Mouse (Mus musculus) fat pad, adult 2 months (tissue): Measurements from ENCODE around the gene Dhrs7b.

Experiments used
- DNase-seq: peaks from one replicate; pipeline ENCODE4 v3.0.0-alpha.2; 2011; ENCODE audit warnings: low read depth, low spot score; ENCODE audit errors: extremely low read depth

Gene Dhrs7b

DNA sequence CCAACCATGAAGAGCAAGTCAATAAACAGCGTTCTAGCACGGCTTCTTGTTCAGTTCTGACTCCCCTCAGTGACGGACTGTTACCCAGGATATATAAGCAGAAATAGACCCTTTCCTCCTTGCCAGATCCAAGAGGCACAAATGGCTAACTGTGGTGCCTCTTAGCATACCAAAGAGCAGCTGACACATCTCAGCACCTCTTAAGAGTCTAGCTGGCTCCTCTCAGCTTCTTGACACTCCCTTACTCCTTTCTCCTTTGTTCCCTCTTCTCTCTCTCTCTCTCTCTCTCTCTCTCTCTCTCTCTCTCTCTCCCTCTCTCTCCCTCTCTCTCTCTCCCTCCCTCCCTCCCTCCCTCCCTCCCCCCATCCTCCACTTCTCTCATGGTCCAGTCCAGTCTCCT is 60.3 kb downstream of the Dhrs7b start:
- no peak for DNase-seq

GRCm38 (mm10) chr11:60895915-60896314 is 65.5 kb downstream of the Dhrs7b start:
- no peak for DNase-seq

GRCm38 (mm10) chr11:60902001-60902400 is 71.6 kb downstream of the Dhrs7b start:
- no peak for DNase-seq

GRCm38 (mm10) chr11:60902486-60902885 is 72.1 kb downstream of the Dhrs7b start:
- DNase-seq: no peak

GRCm38 (mm10) chr11:60903661-60904061 is 73.2 kb downstream of the Dhrs7b start:
- DNase-seq: no peak

GRCm38 (mm10) chr11:60905407-60906120 is 75.1 kb downstream of the Dhrs7b start:
- no peak for DNase-seq

DNA sequence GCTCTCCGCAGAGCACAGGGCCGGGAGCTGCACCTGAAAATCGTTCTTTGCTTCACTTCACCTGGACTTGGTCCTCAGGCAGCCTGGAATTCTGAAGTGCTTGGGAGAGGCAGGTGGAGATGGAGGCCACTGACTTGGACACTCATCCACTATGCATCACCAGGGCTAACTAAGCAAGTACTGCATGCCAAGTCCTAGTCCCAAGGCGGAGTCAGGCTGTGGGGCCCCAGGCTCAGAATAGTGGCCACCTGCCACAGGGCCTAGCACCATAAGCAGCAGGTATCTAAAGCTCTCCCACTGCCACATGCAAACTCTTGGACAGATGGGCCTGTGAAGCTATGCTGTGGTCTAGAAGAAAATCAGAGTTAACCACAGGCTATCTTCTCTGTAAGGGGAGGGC is 76.0 kb downstream of the Dhrs7b start:
- DNase-seq: no peak

DNA sequence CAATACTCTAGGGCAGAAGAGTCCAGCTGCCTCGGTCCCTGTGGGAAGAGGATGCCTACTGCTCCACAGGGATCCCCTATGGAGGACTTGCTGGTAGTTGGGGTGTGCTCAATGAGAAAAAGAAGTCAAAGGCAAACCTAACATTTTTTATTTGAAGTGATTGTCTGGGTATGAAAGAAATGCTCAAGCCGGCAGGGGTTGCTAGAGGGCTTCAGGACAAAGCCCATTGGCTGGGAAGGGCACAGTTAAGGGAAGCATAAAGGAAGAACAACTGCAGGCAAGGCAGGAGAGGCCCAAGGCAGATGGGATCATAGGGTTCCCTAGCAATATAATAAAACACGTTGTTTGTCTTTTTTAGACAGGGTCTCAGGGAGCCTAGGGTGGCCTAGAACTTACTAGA is 77.6 kb downstream of the Dhrs7b start:
- no peak for DNase-seq

- no peak for DNase-seq
Observed at GRCm38 (mm10) chr11:60909626-60910025, 79.2 kb downstream of the Dhrs7b start.
